Mouse (Mus musculus): ENCODE measurements around the gene BC051142. TPM values are rescaled to one million over a fixed set of nuclear protein-coding genes. Genes with fewer than 3 reads are reported as not detected.

The BC051142 gene
- polyA plus RNA-seq (2015; fragmentation: Nextera tagmentation; extraction: Ambion mirVana), result 0.42 and 0.47 TPM in 2 replicates

DNA sequence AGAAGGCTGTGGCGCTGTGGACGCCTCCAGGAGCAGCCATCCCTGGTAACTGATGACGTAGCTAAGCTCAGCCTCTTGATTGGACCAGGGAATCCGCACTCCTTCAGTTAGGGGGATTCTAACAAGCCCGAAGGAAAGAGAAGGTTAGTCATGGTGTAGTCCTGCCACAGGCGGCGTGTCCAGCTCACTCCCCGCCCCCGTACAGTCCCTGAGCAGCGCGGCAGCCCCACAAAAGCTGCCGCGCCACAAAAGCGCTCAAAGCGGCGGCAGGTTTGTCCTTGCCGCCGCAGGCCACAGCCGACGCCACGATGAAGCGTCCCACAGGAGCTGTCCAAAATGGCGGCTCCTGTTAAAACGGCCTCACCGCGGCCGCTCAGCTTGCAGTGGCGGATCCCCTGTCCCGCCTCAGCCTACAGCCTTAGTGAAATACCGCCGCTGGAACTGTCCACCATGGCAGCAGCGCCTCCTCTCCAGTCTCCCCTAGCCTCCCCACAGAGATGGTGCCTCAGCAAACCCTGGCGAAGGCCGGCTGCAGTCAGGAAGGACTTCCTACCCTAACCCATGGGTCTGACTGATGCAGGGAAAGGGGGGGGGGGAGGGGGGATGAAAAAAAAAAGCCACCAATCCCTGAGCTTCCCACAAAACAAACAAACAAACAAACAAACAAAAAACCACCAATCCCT, at the start of gene BC051142:
Gene BC051142 (plus strand): TSS at position 110 of the 683 bp plus-strand sequence.

DNA sequence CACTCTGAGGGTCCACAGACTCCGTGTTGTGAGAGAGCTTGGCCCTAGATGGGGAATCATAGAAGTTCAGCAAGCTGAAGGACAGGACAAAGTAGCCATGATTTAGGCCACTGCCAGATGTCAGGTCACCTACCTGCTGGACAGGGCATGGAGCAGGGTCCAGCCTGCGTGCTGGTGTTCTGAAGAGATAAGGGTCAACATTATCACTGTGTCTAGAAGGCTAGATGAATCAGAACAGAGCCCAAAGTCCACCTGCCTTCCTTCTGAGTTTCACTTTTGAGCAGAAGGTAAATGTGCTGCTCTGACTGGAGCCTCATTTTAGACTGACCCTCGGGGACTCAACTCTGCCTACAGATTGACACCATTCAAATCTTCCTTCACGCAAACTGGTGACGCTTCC, 44.1 kb upstream of the BC051142 start, which contains the start of gene Btnl2:
Gene Btnl2 (plus strand): TSS at position 284 of the 400 bp plus-strand sequence.

DNA sequence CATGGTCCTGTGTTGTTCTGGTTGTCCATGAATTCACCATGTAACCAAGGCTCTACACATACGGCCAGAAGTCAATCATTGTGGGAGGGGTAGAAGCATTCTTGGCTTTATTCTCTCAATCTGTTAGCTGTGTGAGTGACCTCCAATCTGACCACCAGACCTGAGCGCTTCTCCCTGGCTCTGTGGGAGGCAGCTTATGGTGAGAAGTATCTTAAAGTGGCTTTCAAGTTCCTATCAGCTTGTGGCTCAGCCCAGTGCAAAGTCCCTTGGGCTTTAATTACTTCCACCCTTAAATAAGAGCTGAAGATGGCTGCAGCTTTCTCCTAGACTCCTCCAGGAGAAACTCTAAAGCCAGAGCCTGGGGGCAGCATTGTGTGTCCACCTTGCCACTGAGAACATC, 21.8 kb upstream of the BC051142 start, which contains the start of gene Btnl1:
Gene Btnl1 (plus strand): TSS at position 286 of the 400 bp plus-strand sequence.

DNA sequence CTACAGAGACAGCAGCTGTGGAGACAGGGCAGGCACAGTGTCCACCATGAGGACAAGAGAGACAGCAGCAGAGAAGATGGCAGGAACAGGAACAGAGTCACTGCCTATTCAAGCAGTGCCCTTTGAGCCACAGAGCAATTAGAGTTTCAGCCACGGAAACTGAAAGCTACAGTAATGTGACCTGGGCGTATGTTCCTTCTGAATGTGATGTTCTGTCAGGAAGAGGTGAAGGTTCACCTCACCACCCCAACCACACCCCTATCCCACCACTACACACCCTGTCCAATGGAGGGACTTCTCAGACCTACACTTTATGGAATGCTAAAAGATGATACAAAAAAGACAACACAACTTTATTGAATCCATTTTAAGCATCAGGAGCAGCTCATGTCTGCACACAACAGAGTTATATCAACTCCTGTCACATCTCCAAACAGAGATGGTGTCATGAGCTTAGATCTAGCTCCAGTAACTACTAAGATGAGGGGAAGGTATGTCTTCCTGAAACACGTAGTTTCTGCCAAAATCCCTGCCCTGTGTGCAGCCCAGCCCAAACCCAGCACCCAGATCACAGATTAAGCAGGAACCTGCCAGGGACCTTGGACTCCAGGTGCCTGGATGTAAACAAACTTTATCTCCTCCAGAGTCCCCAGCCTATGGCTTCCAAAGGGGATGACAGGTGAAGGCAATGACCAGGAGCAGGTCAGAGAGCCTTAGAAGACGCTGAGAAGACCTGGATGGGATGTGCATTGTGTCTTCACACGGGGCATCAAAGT, 78.8 kb downstream of the BC051142 start, which contains the start of gene Btnl4:
Gene Btnl4 (minus strand): TSS at position 81 of the 776 bp plus-strand sequence.

Other genes with a start within 250 kb of the BC051142 start
- 1.5 and 2.6 TPM in 2 replicates for gene H2-DMb1, start 245.7 kb upstream of the BC051142 start, polyA plus RNA-seq (2015; fragmentation: Nextera tagmentation; extraction: Ambion mirVana)
- gene Tap1, start 211.3 kb upstream of the BC051142 start, polyA plus RNA-seq (2015; fragmentation: Nextera tagmentation; extraction: Ambion mirVana), result 20.0 and 21.3 TPM in 2 replicates
- 8.6 and 8.7 TPM in 2 replicates for gene Psmb9, start 211.1 kb upstream of the BC051142 start, polyA plus RNA-seq (2015; fragmentation: Nextera tagmentation; extraction: Ambion mirVana)
- gene Psmb8, start 201.1 kb upstream of the BC051142 start, polyA plus RNA-seq (2015; fragmentation: Nextera tagmentation; extraction: Ambion mirVana), result 24.2 and 30.5 TPM in 2 replicates
- 9.6 and 12.5 TPM in 2 replicates for gene Tap2, start 195.3 kb upstream of the BC051142 start, polyA plus RNA-seq (2015; fragmentation: Nextera tagmentation; extraction: Ambion mirVana)
- gene H2-Ob, start 159.9 kb upstream of the BC051142 start, polyA plus RNA-seq (2015; fragmentation: Nextera tagmentation; extraction: Ambion mirVana), result 0.14 and 0.29 TPM in 2 replicates
- gene H2-Ab1, start 141.1 kb upstream of the BC051142 start, polyA plus RNA-seq (2015; fragmentation: Nextera tagmentation; extraction: Ambion mirVana), result 5.8 and 6.3 TPM in 2 replicates
- 0.88 and 0.93 TPM in 2 replicates for gene H2-Aa, start 111.0 kb upstream of the BC051142 start, polyA plus RNA-seq (2015; fragmentation: Nextera tagmentation; extraction: Ambion mirVana)
- gene H2-Eb1, start 93.0 kb upstream of the BC051142 start, polyA plus RNA-seq (2015; fragmentation: Nextera tagmentation; extraction: Ambion mirVana), result 2.4 and 3.0 TPM in 2 replicates
- gene H2-Eb2, start 73.2 kb upstream of the BC051142 start, polyA plus RNA-seq (2015; fragmentation: Nextera tagmentation; extraction: Ambion mirVana), result not detected in 2 replicates
- gene Btnl2, start 44.0 kb upstream of the BC051142 start, polyA plus RNA-seq (2015; fragmentation: Nextera tagmentation; extraction: Ambion mirVana), result not detected in 2 replicates
- not detected in 2 replicates for gene Btnl1, start 21.7 kb upstream of the BC051142 start, polyA plus RNA-seq (2015; fragmentation: Nextera tagmentation; extraction: Ambion mirVana)
- not detected in 2 replicates for gene Btnl4, start 78.5 kb downstream of the BC051142 start, polyA plus RNA-seq (2015; fragmentation: Nextera tagmentation; extraction: Ambion mirVana)
- gene Btnl6, start 118.5 kb downstream of the BC051142 start, polyA plus RNA-seq (2015; fragmentation: Nextera tagmentation; extraction: Ambion mirVana), result not detected in 2 replicates
- 3.1 and 3.6 TPM in 2 replicates for gene Notch4, start 165.4 kb downstream of the BC051142 start, polyA plus RNA-seq (2015; fragmentation: Nextera tagmentation; extraction: Ambion mirVana)
- 11.3 and 21.2 TPM in 2 replicates for gene Gpsm3, start 191.0 kb downstream of the BC051142 start, polyA plus RNA-seq (2015; fragmentation: Nextera tagmentation; extraction: Ambion mirVana)
- 4.4 and 4.6 TPM in 2 replicates for gene Pbx2, start 192.4 kb downstream of the BC051142 start, polyA plus RNA-seq (2015; fragmentation: Nextera tagmentation; extraction: Ambion mirVana)
- gene Ager, start 199.0 kb downstream of the BC051142 start, polyA plus RNA-seq (2015; fragmentation: Nextera tagmentation; extraction: Ambion mirVana), result 3.3 TPM in 2 replicates
- gene Rnf5, start 204.9 kb downstream of the BC051142 start, polyA plus RNA-seq (2015; fragmentation: Nextera tagmentation; extraction: Ambion mirVana), result 60.2 and 63.2 TPM in 2 replicates
- 38.4 and 38.6 TPM in 2 replicates for gene Agpat1, start 205.4 kb downstream of the BC051142 start, polyA plus RNA-seq (2015; fragmentation: Nextera tagmentation; extraction: Ambion mirVana)
- 3.3 and 4.4 TPM in 2 replicates for gene Egfl8, start 217.2 kb downstream of the BC051142 start, polyA plus RNA-seq (2015; fragmentation: Nextera tagmentation; extraction: Ambion mirVana)
- 24.8 and 24.9 TPM in 2 replicates for gene Ppt2, start 229.7 kb downstream of the BC051142 start, polyA plus RNA-seq (2015; fragmentation: Nextera tagmentation; extraction: Ambion mirVana)
- gene Prrt1, start 230.7 kb downstream of the BC051142 start, polyA plus RNA-seq (2015; fragmentation: Nextera tagmentation; extraction: Ambion mirVana), result 1.0 and 1.1 TPM in 2 replicates
- 10.7 and 11.7 TPM in 2 replicates for gene Fkbpl, start 245.9 kb downstream of the BC051142 start, polyA plus RNA-seq (2015; fragmentation: Nextera tagmentation; extraction: Ambion mirVana)
- gene Atf6b, start 248.3 kb downstream of the BC051142 start, polyA plus RNA-seq (2015; fragmentation: Nextera tagmentation; extraction: Ambion mirVana), result 42.0 and 42.9 TPM in 2 replicates

All from urinary bladder, postnatal 0 days (tissue).